Mouse (Mus musculus) C2C12 (cell line): ENCODE data around the gene Arhgef17. TPM values are rescaled to one million over a fixed set of nuclear protein-coding genes. Genes with fewer than 3 reads are reported as not detected.
A peak's percentile ranks its signal among the peaks of the same experiment; 100 is the strongest.

ENCODE experiments used
- H3K27me3 ChIP-seq: one replicate; pipeline ENCODE4 v1.6.1; 2011; ENCODE audit not compliant: control insufficient read depth, insufficient read depth, insufficient read length
- H3K36me3 ChIP-seq: one replicate; pipeline ENCODE4 v1.6.1; 2011; ENCODE audit not compliant: control insufficient read depth, insufficient read depth
- H3K4me3 ChIP-seq: one replicate; pipeline ENCODE4 v1.5.1; 2011; ENCODE audit warnings: mild to moderate bottlenecking, control low read depth; ENCODE audit not compliant: poor library complexity, insufficient read depth, severe bottlenecking
- H3K79me2 ChIP-seq: one replicate; pipeline ENCODE4 v1.6.1; 2011; ENCODE audit not compliant: control insufficient read depth, insufficient read depth
- H3K79me3 ChIP-seq: one replicate; pipeline ENCODE4 v1.6.1; 2011; ENCODE audit warnings: low read depth, control low read depth
- H3ac ChIP-seq: one replicate; pipeline ENCODE3; 2011; ENCODE audit warnings: low read depth; ENCODE audit not compliant: control insufficient read depth, insufficient read length
- CEBPB ChIP-seq: IDR thresholded peaks from one replicate; pipeline ENCODE4 v1.6.1; 2011; ENCODE audit warnings: low read depth, mild to moderate bottlenecking, control low read depth, moderate library complexity
- CTCF ChIP-seq: IDR thresholded peaks from one replicate; pipeline ENCODE4 v1.5.1; 2011; ENCODE audit not compliant: control insufficient read depth, insufficient read depth, insufficient read length
- FOSL1 ChIP-seq: IDR thresholded peaks from one replicate; pipeline ENCODE4 v1.8.0; 2011; ENCODE audit warnings: mild to moderate bottlenecking, low read length; ENCODE audit not compliant: poor library complexity, insufficient read depth, severe bottlenecking
- MAX ChIP-seq: IDR thresholded peaks from one replicate; pipeline ENCODE4 v1.6.1; 2011; ENCODE audit warnings: mild to moderate bottlenecking, control low read depth
- MYOD1 ChIP-seq: IDR thresholded peaks from one replicate; pipeline ENCODE4 v1.6.1; 2011; ENCODE audit warnings: low read depth; ENCODE audit not compliant: control insufficient read depth, insufficient read length
- MYOG ChIP-seq: IDR thresholded peaks from one replicate; pipeline ENCODE4 v1.6.1; 2011; ENCODE audit not compliant: control insufficient read depth, insufficient read length; ENCODE audit errors: extremely low read depth
- USF1 ChIP-seq: IDR thresholded peaks from one replicate; pipeline ENCODE4 v1.6.1; 2011; ENCODE audit warnings: low read depth, mild to moderate bottlenecking, control low read depth, moderate library complexity
- polyA plus RNA-seq: library from polyadenylated mRNA; unstranded; fragments of >200 nt; fragmentation: generic; extraction: Trizol; gene quantifications from one replicate; pipeline ENCODE4 v1.2.1, GENCODE M21; 2012; ENCODE audit warnings: missing spikeins

Arhgef17 gene
- polyA plus RNA-seq, 1 experiment, result 35.4 TPM

DNA sequence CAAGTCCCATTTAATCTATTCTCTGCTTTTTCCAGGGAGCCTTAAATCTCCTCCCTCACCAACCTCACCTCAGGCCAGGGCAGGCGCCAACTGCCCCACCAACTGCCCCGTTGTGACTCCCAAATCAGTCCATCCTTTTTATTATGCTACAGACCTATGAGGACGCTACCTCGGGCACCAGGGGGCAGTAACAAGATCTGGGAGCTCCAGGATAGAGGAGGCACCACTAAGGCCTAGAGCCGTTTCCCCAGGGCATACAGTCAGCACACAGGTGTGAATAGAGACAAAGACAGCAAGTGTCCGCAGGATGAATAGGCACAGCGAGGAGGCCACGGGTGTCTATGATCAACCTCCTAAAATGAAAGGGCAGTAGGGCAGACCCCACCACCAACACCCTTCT is 23.3 kb downstream of the Arhgef17 start:
- Histone ChIP-seq H3ac (no peak overlapping the region), H3K79me2 (peaks cover 94% of the 10 kb centered on the region), H3K4me3 (no peak overlapping the region), H3K79me3 (peaks cover 48% of the 10 kb centered on the region), H3K36me3 (no peaks in the 10 kb centered on the region), H3K27me3 (no peaks in the 10 kb centered on the region)
- TF ChIP-seq FOSL1 (no peak), CTCF (peak; percentile 38)

DNA sequence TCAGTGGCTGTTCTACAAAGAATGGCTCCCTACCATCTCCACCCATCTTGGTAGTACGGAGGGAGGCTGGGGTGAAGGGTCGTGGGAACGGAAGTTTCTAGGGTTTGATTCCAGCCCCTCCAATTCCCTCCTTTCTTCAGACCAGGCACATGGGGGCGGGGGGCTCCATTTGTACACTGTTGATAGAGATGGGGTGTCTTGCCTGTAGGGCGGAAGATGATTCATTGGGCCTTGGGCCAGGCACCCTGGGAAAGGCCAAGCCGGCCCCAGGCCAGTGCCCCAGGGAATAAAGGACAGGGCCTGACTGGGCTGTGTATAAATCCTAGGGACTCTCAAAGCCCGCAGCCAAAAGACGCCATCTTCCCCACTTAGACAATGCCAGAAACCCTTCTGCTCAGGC is 23.8 kb downstream of the Arhgef17 start:
- no peak for TF ChIP-seq FOSL1
- no peak for TF ChIP-seq CEBPB
- TF ChIP-seq MYOG, result no peak
- TF ChIP-seq USF1, result no peak
- no peak for TF ChIP-seq MYOD1
- TF ChIP-seq CTCF, result no peak
- TF ChIP-seq MAX, result no peak
- Histone ChIP-seq H3K4me3 (no peak overlapping the region), H3K79me2 (peaks cover 94% of the 10 kb centered on the region), H3K36me3 (no peaks in the 10 kb centered on the region), H3ac (no peak overlapping the region), H3K79me3 (peaks cover 46% of the 10 kb centered on the region), H3K27me3 (no peaks in the 10 kb centered on the region)

DNA sequence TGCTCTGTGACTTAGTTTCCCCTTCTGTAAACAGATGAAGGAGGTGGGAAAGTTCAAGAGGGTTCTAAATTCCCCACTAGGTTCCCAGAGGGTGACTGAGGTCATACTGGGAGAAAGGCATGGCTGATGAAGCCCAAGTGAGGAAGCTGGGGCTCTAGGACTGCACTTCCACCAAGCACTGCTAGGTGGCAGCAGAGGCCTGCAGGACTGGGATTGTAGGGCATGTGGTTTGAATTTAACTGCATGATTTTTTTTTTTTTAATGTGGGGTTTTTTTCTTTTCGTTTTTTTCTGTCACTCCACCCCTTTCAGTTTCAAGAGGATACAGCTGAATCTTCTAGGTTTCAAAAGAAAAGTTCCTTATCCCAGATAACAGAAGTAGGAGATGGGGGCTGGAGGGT is 24.7 kb downstream of the Arhgef17 start:
- Histone ChIP-seq H3K79me3 (peaks cover 41% of the 10 kb centered on the region), H3ac (no peak overlapping the region), H3K27me3 (no peaks in the 10 kb centered on the region), H3K79me2 (peaks cover 94% of the 10 kb centered on the region), H3K4me3 (no peak overlapping the region), H3K36me3 (no peaks in the 10 kb centered on the region)
- TF ChIP-seq MAX, result no peak
- no peak for TF ChIP-seq CEBPB
- TF ChIP-seq MYOG, result no peak
- peak; percentile 64 for TF ChIP-seq CTCF
- no peak for TF ChIP-seq MYOD1
- no peak for TF ChIP-seq FOSL1
- no peak for TF ChIP-seq USF1

DNA sequence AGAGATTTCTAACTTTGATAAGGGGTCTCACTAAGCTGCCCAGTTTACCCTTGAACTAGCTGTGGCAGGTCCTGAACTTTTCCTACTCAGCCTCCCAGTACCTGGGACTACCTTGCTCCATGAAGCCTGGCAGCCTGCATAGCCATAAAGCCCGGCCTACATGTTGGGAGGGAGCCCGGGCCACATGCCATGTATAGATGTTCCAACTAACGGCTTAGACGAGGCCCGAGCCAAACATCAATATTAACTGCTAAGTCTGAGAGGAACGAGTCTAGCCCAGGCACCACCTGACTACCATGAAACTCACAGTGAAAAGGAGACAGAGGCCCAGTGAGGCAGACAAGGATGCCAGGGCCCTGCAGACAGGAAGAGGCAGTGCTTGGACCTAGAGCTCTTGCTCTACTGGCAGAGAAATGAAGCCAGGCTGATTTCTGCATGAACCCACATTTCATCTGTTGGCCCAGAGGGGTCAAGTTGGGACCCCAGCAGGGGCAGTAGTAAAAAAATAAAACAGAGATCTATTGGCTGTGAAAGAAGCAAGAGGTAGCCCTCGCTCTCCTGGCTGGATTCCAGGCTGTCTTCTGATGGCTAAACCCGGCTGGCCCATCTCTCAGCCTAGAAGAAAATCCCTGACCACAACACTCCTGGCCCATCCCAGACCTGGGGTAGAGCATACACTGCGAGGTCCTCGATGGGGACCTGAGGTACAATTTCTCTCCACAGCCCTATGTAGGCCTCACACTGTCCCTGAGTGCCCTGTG is 25.7 kb downstream of the Arhgef17 start:
- peaks cover 90% of the 10 kb centered on the region for H3K79me2 ChIP-seq
- no peak for TF ChIP-seq CEBPB
- H3K4me3 ChIP-seq, result no peak overlapping the region
- H3K79me3 ChIP-seq, result peaks cover 42% of the 10 kb centered on the region
- H3ac ChIP-seq, result no peak overlapping the region
- no peaks in the 10 kb centered on the region for H3K27me3 ChIP-seq
- no peaks in the 10 kb centered on the region for H3K36me3 ChIP-seq

DNA sequence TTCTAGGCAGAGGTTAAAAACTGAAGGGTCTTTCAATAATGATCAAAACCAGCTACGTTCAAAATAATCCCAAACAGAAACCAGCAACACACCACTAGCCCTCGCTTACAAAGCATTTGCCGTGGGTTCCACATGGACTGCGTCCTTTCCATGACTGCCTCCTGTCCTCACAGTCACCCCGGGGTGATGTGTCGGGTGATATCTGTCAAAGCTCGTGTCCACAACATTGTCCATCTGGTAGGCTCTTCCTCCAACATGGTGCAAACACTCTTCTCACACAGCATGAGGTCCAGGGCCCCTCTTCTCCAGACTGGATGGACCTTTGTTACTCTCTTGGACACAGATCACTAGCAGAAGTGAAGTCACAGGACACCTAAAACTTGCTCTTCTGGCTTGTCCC is 26.9 kb downstream of the Arhgef17 start:
- H3K79me3 ChIP-seq, result peaks cover 34% of the 10 kb centered on the region
- no peaks in the 10 kb centered on the region for H3K27me3 ChIP-seq
- no peak overlapping the region for H3ac ChIP-seq
- H3K4me3 ChIP-seq, result no peak overlapping the region
- TF ChIP-seq USF1, result no peak
- TF ChIP-seq MYOG, result no peak
- TF ChIP-seq FOSL1, result no peak
- TF ChIP-seq MAX, result no peak
- TF ChIP-seq CTCF, result no peak
- TF ChIP-seq CEBPB, result no peak
- TF ChIP-seq MYOD1, result no peak
- peaks cover 79% of the 10 kb centered on the region for H3K79me2 ChIP-seq
- H3K36me3 ChIP-seq, result no peaks in the 10 kb centered on the region

DNA sequence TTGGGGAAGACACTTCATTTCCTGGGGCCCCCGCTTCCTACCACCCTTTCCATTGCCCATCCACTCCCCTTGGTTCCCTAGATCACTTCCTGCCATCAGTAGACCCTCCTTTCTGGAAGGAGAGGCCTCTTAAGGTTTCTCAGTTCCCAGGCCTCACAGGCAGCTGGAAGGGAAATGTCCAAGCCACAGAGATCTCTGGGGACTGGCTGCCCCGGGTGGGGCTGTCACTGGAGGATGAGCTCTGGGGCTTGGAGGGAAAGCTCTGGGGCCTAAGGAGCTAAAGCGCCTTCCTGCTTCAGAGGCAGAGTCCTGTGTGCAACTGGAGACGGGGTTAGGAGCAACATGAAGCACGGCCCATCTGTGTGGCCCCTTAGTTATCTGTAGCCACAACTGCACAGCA is 27.3 kb downstream of the Arhgef17 start:
- Histone ChIP-seq H3K4me3 (no peak overlapping the region), H3K79me3 (peaks cover 31% of the 10 kb centered on the region), H3ac (no peak overlapping the region), H3K36me3 (no peaks in the 10 kb centered on the region), H3K27me3 (no peaks in the 10 kb centered on the region), H3K79me2 (peaks cover 74% of the 10 kb centered on the region)
- TF ChIP-seq MAX, result no peak
- no peak for TF ChIP-seq CEBPB
- TF ChIP-seq FOSL1, result no peak
- TF ChIP-seq USF1, result no peak
- TF ChIP-seq MYOG, result no peak
- TF ChIP-seq CTCF, result no peak
- TF ChIP-seq MYOD1, result no peak
